Mouse (Mus musculus): Measurements from ENCODE around the gene Cdipt. TPM values are rescaled to one million over a fixed set of nuclear protein-coding genes. Genes with fewer than 3 reads are reported as not detected.

Cdipt gene
- total RNA-seq, 2 experiments from 2014 or later = 20.9 to 23.1 TPM

- no peak for ATAC-seq (replicated peaks; ENCODE audit: low FRiP score, poor library complexity, severe bottlenecking)
Observed at GRCm38 (mm10) chr7:126967361-126967760, 8.4 kb upstream of the Cdipt start.

DNA sequence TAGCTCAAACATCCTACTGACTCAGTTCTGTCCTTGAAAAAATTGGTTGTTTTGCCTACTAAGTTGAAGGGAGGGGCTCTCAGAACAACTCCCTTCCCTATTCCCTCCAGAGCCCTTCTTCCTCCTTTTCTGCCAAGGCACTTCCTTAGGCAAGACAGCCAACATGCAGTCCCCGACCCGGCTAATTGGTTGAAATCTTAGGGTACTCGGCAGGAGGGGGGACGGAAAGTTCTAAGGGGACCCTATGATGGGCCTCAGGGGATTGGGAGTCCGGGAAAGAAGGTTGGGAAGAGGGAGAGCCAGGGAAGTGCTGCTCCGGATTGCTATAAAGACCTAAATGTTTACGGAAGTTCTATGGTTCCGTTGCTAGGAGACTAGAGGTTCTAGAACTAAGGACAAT lies 221 bp upstream of the Cdipt start:
- no peak for ATAC-seq (replicated peaks; ENCODE audit: low FRiP score, poor library complexity, severe bottlenecking)

DNA sequence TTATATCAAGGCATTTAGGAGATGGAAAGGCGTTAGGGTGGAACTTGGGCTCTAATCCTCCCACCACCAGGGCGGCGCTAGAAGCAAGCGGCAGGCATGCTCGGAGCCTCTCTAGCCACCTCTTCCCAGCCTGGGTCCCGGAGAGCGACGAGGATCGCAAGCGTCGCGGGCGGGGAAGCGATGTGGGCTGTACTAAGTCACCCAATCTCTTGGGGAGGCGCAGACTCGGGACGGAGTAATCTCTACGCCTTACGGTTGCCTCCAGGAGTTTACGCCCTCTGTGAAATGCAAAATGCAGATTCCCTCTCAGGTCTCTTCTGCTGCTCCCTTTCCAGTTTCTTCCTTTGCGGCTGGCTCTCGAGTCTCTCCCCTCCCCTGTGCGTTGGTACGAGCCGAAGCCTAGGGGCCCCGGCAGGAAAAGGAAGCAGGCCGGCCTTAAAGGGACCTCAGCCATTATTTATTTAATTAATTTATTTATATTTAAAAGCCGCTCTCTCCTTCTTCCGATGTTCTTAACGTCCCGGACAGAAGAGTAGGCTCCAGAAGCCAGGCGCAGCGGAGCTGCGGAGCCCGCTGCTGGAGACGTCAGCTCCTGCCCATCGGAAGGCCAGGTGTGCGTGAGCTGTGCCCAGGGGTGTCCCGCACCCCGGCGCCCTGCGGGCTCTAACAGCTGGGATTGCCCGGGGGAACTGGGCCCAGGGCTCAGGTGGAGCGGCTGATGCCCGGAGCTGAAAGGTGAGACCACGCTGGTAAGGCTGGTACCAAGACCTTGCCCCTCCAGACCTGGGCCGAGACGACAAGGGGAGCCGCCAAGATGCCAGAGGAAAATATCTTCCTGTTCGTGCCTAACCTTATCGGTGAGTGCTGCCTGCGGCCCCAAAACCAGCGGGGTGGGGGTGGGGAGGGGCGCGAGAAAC lies 494 bp downstream of the Cdipt start, which contains the start of gene Cdiptos:
Cdiptos (minus strand) TSS at position 149 of the 917 bp plus-strand sequence.
- peak; percentile 93 for ATAC-seq (replicated peaks; ENCODE audit: low FRiP score, poor library complexity, severe bottlenecking)

- ATAC-seq (replicated peaks; ENCODE audit: low FRiP score, poor library complexity, severe bottlenecking) = no peak
Observed at GRCm38 (mm10) chr7:126976878-126977459, 1.3 kb downstream of the Cdipt start.

- ATAC-seq (replicated peaks; ENCODE audit: low FRiP score, poor library complexity, severe bottlenecking) = no peak
Observed at GRCm38 (mm10) chr7:126978841-126979240, 3.1 kb downstream of the Cdipt start.

DNA sequence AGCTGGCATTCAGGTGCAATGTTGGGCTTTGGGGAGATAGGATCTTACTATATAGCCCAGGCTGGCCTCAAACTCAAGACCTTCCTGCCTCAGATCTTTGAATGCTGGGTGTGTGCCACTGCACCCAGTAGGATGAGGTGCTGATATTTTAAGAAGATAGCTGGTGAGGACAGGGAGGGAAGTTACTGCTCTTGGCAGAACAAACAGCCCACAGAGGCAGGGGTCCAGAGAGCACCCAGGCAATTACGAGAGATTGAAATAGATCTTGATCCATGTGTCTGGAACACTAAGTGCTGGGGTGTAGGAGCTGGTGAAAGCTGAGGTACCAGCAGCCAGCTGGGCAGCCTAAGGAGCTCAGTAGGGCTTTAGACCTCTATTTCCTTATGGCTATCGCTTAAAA lies 5.9 kb downstream of the Cdipt start:
- no peak for ATAC-seq (replicated peaks; ENCODE audit: low FRiP score, poor library complexity, severe bottlenecking)

GRCm38 (mm10) chr7:126982054-126982453 lies 6.3 kb downstream of the Cdipt start:
- no peak for ATAC-seq (replicated peaks; ENCODE audit: low FRiP score, poor library complexity, severe bottlenecking)

GRCm38 (mm10) chr7:126983113-126983512 lies 7.4 kb downstream of the Cdipt start:
- no peak for ATAC-seq (replicated peaks; ENCODE audit: low FRiP score, poor library complexity, severe bottlenecking)

- no peak for ATAC-seq (replicated peaks; ENCODE audit: low FRiP score, poor library complexity, severe bottlenecking)
Observed at GRCm38 (mm10) chr7:126984667-126985444, 9.1 kb downstream of the Cdipt start.

GRCm38 (mm10) chr7:126986319-126986718 lies 10.6 kb downstream of the Cdipt start:
- peak; percentile 67 for ATAC-seq (replicated peaks; ENCODE audit: low FRiP score, poor library complexity, severe bottlenecking)

- ATAC-seq (replicated peaks; ENCODE audit: low FRiP score, poor library complexity, severe bottlenecking) = no peak
Observed at GRCm38 (mm10) chr7:126988816-126989215, 13.1 kb downstream of the Cdipt start.

DNA sequence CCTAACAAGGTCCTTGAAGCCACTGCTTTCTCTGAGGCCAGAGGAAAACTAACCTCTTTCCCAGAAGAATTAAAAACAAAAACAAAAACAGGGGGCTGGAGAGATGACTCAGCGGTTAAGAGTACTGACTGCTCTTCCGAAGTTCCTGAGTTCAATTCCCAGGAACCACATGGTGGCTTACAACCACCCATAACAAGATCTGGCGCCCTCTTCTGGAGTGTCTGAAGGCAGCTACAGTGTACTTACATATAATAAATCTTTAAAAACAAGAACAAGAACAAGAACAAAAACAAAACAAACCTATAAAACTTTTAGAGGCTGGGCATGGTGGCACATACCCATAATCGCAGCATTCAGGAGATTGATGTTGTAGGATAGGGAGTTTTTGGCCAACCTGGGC lies 20.7 kb downstream of the Cdipt start:
- ATAC-seq (replicated peaks; ENCODE audit: low FRiP score, poor library complexity, severe bottlenecking) = no peak

DNA sequence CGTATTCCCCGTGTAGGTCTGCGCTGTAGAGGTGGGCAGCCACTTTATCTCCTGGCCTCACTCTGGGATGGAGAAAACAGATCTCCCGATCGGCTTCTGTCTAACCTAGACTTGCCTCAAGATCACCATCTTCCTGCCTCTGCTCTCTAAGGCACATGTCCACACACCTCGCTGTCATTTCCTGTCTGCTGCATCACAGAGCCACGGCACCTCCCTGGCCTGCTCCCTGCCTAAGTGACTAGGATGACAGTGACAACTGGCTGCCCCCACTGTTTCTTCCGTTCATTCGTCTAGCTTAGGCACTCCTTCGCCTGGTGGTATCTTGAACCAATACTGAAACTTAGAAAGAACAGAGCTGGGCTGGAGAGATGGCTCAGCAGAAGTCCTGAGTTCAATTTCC lies 23.9 kb downstream of the Cdipt start:
- no peak for ATAC-seq (replicated peaks; ENCODE audit: low FRiP score, poor library complexity, severe bottlenecking)

GRCm38 (mm10) chr7:127003620-127004019 lies 27.9 kb downstream of the Cdipt start:
- no peak for ATAC-seq (replicated peaks; ENCODE audit: low FRiP score, poor library complexity, severe bottlenecking)

DNA sequence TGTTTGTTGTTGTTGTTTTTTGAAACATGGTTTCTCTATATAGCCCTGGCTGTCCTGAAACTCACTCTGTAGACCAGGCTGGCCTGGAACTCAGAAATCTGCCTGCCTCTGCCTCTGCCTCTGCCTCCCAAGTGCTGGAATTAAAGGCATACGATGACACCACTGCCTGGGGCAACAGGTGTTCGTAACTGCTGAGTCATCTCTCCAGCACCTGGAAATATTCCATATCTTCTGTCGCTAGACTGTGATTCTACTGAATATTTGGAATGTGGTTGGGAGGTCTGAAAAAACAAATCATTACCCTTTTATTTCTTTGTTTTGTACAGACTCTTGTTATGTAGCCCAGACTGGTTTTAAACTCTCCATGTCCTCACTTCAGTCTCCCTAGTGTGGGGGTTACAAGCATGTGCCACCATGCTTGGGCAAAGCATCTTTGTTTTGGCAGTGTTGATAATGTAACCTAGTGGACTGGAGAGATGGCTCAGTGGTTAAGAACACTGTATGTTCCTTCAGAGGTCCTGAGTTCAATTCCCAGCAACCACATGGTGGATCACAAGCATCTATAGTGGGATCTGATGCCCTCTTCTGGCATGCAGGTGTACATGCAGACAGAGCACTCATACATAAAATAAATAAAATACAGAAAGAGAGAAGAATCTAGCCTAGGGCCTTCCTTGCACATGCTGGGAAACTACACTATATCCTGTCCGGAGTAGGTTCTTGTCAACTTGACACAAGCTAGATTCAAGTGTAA lies 28.6 kb downstream of the Cdipt start:
- ATAC-seq (replicated peaks; ENCODE audit: low FRiP score, poor library complexity, severe bottlenecking) = no peak

DNA sequence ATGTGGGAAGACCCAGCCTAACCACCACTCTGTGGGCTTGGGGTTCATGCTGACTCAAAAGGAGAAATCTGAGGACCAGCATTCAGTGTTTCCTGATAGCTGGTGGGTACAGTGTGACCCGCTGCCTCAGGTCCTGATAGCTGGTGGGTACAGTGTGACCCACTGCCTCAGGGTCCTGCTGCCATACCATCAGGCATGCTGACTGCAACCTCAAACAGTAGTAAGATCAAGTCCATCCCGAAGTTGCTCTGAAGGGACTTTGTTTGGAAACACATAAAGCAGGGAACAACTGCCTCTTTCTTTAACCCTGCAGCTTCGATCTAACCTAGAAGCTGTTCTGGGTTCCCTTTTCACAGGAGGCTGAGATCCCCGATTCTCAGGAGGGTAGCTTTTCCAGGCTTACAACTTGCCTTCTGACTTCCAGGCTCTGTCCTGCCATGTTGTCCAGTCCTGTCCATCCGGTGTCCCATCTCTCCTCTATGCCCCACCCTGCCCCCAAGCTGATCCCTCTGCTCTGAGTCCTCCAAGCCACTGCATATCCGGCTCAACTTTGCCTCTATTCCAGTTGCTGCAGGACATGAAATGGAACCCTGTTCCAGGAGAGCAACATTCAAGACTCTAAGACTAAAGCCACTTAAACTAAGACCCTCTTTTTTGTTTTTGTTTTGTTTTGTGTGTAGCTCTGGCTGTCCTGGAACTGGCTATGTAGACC lies 31.8 kb downstream of the Cdipt start:
- no peak for ATAC-seq (replicated peaks; ENCODE audit: low FRiP score, poor library complexity, severe bottlenecking)

GRCm38 (mm10) chr7:127008239-127009019 lies 32.7 kb downstream of the Cdipt start:
- ATAC-seq (replicated peaks; ENCODE audit: low FRiP score, poor library complexity, severe bottlenecking) = peak; percentile 51

DNA sequence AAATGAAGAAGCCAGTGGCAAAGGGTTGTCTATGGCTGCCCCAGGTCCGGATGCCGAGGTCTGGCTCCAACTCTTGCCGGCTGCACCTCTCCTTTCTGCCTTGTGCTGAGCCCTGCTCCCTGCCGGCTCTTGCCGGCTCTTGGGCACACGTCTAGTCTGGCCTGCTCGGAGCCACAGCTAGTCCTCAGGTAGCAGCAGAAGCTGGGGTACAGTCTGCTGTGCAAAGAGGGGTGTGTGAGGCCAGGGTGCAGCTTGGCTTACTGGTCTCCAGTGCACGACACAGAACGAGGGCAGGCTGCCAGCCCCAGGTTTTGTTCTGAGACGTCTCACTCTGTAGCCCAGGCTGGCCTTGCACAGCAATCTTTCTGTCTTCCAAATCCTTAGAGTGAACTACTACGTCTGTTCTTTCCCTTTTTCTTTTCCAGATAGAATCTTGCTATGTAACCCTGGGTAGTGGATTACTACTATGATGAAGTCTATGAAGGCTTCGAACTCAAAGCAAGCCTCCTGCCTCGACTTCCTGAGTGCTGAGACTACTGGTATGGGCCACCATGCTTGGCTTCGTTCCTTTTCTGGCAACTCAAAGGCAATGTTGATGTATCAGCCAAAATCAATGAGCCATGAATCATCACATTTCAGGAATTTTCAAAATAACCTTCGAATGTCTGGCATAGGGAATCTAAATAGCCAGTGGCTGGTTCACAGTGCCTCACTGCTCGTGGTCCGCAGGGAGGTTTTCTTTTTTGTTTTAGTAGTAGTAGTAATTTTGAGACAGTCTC lies 33.8 kb downstream of the Cdipt start:
- no peak for ATAC-seq (replicated peaks; ENCODE audit: low FRiP score, poor library complexity, severe bottlenecking)
